Mouse (Mus musculus) megakaryocyte, embryonic 14.5 days (primary cell): ENCODE data around the gene Cd37.

Experiments used
- FLI1 ChIP-seq: IDR thresholded peaks from 2 replicates; pipeline ENCODE4 v1.6.1; 2012; ENCODE audit warnings: low read length, inconsistent platforms, mixed read lengths
- GATA1 ChIP-seq: IDR thresholded peaks from 3 replicates; pipeline ENCODE4 v1.6.1; 2012; ENCODE audit warnings: mixed read lengths, low read length, inconsistent platforms, borderline replicate concordance

- no peak for TF ChIP-seq GATA1
- TF ChIP-seq FLI1, result no peak
Measured at GRCm38 (mm10) chr7:45233580-45234332, 5.2 kb downstream of the Cd37 start.
